Mouse (Mus musculus) liver, embryonic 11.5 days (tissue): ENCODE measurements around the gene Tcaf1. TPM values are rescaled to one million over a fixed set of nuclear protein-coding genes. Genes with fewer than 3 reads are reported as not detected.

ENCODE experiments used
- ATAC-seq: fragments of 200-750 bp; cut with Nextera tagmentation; replicated peaks from 2 replicates; pipeline ENCODE4 v1.8.0; 2017; ENCODE audit warnings: moderate number of reproducible peaks, mild to moderate bottlenecking, moderate TSS enrichment, moderate library complexity; ENCODE audit not compliant: low FRiP score
- DNase-seq: peaks from one replicate; pipeline ENCODE4 v3.0.0-alpha.2; 2017; ENCODE audit warnings: low spot score
- H3K27ac ChIP-seq: fragments of 300-500 bp; sonication (generic); 2 replicates; pipeline ENCODE4 v1.5.1; 2014; ENCODE audit warnings: mild to moderate bottlenecking, low read depth, low read length, control low read depth
- H3K27me3 ChIP-seq: fragments of 300-500 bp; sonication (generic); replicated peaks from 2 replicates; pipeline ENCODE4 v1.6.1; 2014; ENCODE audit warnings: low read length, mixed read lengths; ENCODE audit not compliant: control insufficient read depth, insufficient read depth
- H3K36me3 ChIP-seq: fragments of 300-500 bp; sonication (generic); 2 replicates; pipeline ENCODE4 v1.6.1; 2014; ENCODE audit warnings: mild to moderate bottlenecking, low read length, moderate library complexity, mixed read lengths; ENCODE audit not compliant: control insufficient read depth, insufficient read depth
- H3K4me1 ChIP-seq: fragments of 300-500 bp; sonication (generic); replicated peaks from 2 replicates; pipeline ENCODE4 v1.6.1; 2014; ENCODE audit warnings: low read length, mixed read lengths; ENCODE audit not compliant: control insufficient read depth, insufficient read depth
- H3K4me2 ChIP-seq: fragments of 300-500 bp; sonication (generic); 2 replicates; pipeline ENCODE4 v1.6.1; 2014; ENCODE audit warnings: mild to moderate bottlenecking, control low read depth, moderate library complexity
- H3K4me3 ChIP-seq: fragments of 300-500 bp; sonication (generic); 2 replicates; pipeline ENCODE4 v1.5.1; 2014; ENCODE audit warnings: low read depth, low read length, control low read depth
- H3K9ac ChIP-seq: fragments of 300-500 bp; sonication (generic); 2 replicates; pipeline ENCODE4 v1.6.1; 2014; ENCODE audit warnings: low read depth, low read length, control low read depth
- H3K9me3 ChIP-seq: fragments of 300-500 bp; sonication (generic); 2 replicates; pipeline ENCODE4 v1.6.1; 2016; ENCODE audit warnings: low read length, inconsistent platforms, mixed read lengths; ENCODE audit not compliant: control insufficient read depth
- WGBS: fragments of 180-500 bp; shearing (Covaris S2); extraction: QIAGEN DNeasy Blood & Tissue Kit; methylation state at CpG from one replicate; pipeline ENCODE4 v1.1.7; 2014; 5-methylcytosine and 5-hydroxymethylcytosine counted together
- polyA plus RNA-seq: library from polyadenylated mRNA; unstranded; fragments of >200 nt; fragmentation: Nextera tagmentation; extraction: Ambion mirVana; gene quantifications from 2 replicates; pipeline ENCODE4 v1.2.1, GENCODE M21; 2014

The Tcaf1 gene
- polyA plus RNA-seq, 1 experiment from 2014 or later, result 23.3 TPM

- H3K9me3 ChIP-seq, result no peaks in the 10 kb centered on the region
- DNase-seq (no peak), ATAC-seq (no peak)
- H3K36me3 ChIP-seq, result no peaks in the 10 kb centered on the region
- WGBS, result 73% methylated on average over 5 of the region's 5 CpGs
- no peak overlapping the region for H3K9ac ChIP-seq
- no peaks in the 10 kb centered on the region for H3K27me3 ChIP-seq
- no peaks in the 10 kb centered on the region for H3K4me1 ChIP-seq
- H3K4me2 ChIP-seq, result no peak overlapping the region
- no peak overlapping the region for H3K27ac ChIP-seq
- no peak overlapping the region for H3K4me3 ChIP-seq
Observed at GRCm38 (mm10) chr6:42634393-42634792, 75.5 kb downstream of the Tcaf1 start.

- no peaks in the 10 kb centered on the region for H3K9me3 ChIP-seq
- DNase-seq, result no peak
- no peak overlapping the region for H3K4me2 ChIP-seq
- H3K4me1 ChIP-seq, result no peaks in the 10 kb centered on the region
- H3K27ac ChIP-seq, result no peak overlapping the region
- H3K4me3 ChIP-seq, result no peak overlapping the region
- no peak for ATAC-seq
- no peaks in the 10 kb centered on the region for H3K27me3 ChIP-seq
- WGBS, result 69% methylated on average over 4 of the region's 4 CpGs
- H3K36me3 ChIP-seq, result no peaks in the 10 kb centered on the region
- H3K9ac ChIP-seq, result no peak overlapping the region
Observed at GRCm38 (mm10) chr6:42631395-42631794, 78.5 kb downstream of the Tcaf1 start.

Other genes starting within 250 kb of the Tcaf1 start
- gene Olfr458, start 244.9 kb downstream of the Tcaf1 start, polyA plus RNA-seq, result not detected in 2 replicates
- gene Olfr457, start 233.8 kb downstream of the Tcaf1 start, polyA plus RNA-seq, result not detected in 2 replicates
- not detected in 2 replicates for gene Olfr456, start 222.9 kb downstream of the Tcaf1 start, polyA plus RNA-seq
- not detected in 2 replicates for gene Olfr455, start 162.5 kb downstream of the Tcaf1 start, polyA plus RNA-seq
- gene Tcaf3, start 112.4 kb downstream of the Tcaf1 start, polyA plus RNA-seq, result not detected in 2 replicates
- gene Tcaf2, start 64.8 kb downstream of the Tcaf1 start, polyA plus RNA-seq, result 0.29 and 0.55 TPM in 2 replicates
- gene Olfr453, start 29.3 kb upstream of the Tcaf1 start, polyA plus RNA-seq, result not detected in 2 replicates
- gene Olfr38, start 46.3 kb upstream of the Tcaf1 start, polyA plus RNA-seq, result not detected in 2 replicates
- gene Olfr452, start 75.0 kb upstream of the Tcaf1 start, polyA plus RNA-seq, result not detected in 2 replicates
- not detected in 2 replicates for gene Olfr450, start 101.9 kb upstream of the Tcaf1 start, polyA plus RNA-seq
- not detected in 2 replicates for gene Olfr449, start 124.3 kb upstream of the Tcaf1 start, polyA plus RNA-seq
- gene Olfr448, start 180.4 kb upstream of the Tcaf1 start, polyA plus RNA-seq, result not detected in 2 replicates
- gene Olfr447, start 198.8 kb upstream of the Tcaf1 start, polyA plus RNA-seq, result not detected in 2 replicates
- not detected in 2 replicates for gene Olfr446, start 211.3 kb upstream of the Tcaf1 start, polyA plus RNA-seq
- not detected in 2 replicates for gene Olfr444, start 239.0 kb upstream of the Tcaf1 start, polyA plus RNA-seq